Mouse (Mus musculus) spleen, adult 10 weeks (tissue): Measurements from ENCODE around the gene Pygo2. TPM values are rescaled to one million over a fixed set of nuclear protein-coding genes. Genes with fewer than 3 reads are reported as not detected.

ENCODE experiments used
- polyA plus RNA-seq: library from polyadenylated mRNA; stranded (reverse); fragments of 350-450 nt; fragmentation: Illumina TruSeq; extraction: RNeasy Lipid Tissue Mini Kit (QIAGEN cat#74804); gene quantifications from one replicate; pipeline ENCODE4 v1.2.3, GENCODE M21; 2015; ENCODE audit warnings: low replicate concordance; ENCODE audit not compliant: insufficient read depth

The Pygo2 gene
- polyA plus RNA-seq = 34.0 TPM

DNA sequence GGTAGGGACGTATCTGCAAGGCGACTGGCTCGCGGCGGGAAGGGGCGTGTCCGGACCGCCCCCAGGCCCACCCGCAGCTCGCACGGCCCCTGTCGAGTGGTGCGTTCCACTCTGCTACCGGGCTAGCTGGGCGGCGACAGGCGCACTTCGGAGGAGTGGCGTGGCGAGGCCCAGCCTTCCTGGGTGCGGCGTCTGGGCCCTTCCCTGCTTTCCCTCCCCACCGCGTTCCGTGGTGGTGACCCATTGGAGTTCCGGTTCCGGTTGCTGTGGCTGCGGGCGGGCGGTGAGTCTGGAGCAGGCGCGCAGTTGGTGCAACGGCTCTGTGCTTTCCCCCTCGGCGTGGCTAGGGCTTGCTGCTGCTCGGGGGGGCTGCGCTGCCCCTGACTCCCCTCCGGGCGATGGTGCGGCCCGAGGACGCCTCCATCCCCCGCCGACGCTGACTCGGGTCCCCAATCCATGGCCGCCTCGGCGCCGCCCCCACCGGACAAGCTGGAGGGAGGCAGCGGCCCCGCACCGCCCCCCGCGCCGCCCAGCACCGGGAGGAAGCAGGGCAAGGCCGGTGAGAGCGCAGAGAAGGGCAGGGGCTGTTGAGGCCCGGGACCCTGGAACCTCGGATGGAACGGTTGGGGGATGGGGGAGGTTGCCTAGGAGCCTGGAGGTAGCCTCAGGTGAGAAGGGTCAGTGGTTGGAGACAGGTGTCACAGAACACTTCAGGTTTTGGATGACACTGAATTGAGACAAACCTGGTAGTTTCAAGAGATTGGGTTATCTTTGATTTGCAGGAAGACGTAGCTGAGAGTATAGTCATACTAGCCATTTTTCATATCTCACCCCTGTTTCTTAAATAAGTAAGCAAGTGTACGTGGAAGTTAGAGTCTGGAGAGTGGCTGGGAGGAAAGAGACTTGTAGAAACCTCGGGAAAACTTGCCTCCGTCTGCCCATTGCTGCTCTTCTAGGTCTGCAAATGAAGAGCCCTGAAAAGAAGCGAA, at the start of gene Pygo2:
TSS of gene Pygo2 (plus strand) at position 44 of the 989 bp plus-strand sequence.

DNA sequence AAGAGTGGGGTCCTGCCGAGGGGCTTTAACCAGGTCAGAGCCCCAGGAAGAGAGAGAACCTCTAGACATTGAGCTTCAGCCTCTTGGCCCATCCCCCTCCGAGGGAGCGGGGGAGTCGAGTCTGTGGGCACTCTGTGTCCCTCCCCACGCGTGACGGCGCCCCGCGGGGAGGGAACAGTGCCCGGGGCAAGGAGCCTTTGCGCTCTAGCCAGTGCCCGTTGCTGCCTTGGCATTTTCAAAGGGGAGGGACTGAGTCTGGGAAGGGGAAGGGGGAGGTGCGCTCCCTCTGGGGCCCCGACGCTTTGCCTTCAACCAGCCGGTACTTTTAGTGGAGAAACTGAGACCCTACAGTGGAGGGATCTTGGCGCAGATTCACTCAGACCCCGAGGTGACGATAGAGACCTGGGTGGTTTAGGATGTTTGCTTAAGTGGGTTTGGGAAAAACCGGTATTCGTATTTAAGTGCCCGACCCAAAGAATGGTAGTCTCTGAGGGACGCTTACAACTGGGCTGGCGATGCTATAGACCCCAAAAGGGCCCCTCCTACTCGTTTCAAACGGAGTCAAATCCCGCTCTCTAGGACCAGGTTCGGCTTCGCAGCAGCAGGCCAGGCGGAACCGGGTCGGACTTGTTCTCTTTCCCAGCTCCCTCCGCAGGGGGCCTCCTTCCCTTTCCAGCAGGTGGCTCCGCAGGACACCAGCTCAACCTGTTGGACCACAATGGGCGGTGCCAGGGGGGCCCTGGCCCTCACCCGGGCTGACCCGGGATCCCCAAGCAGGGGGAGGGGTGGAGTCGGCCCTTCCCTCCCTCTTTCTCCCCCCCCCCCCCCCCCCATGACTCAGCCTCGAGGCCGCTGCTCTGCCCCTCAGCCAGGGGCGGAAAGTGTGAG, 35.8 kb upstream of the Pygo2 start, which contains the start of gene Zbtb7b:
TSS of gene Zbtb7b (minus strand) at position 771 of the 888 bp plus-strand sequence.

DNA sequence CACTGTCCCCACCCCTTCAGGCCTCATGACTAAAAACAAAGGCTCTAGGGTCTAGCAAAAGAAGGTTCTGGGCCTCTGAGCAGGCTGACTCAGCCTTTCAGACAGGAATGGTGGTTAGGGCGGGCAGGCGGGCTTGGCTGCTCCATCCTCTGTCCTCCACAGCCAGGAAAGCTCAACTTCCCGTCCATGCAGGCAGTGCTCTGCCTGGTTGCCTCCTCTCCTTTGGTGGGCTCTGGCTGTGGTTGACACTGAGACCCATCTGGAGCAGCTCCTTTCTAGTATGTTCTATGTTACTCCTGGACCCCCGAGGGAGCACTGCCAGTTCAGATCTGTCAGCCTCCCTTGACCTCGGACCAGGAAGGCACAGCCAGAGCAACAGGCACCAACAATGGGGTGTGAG, 27.3 kb upstream of the Pygo2 start, which contains the start of gene Lenep:
TSS of gene Lenep (minus strand) at position 101 of the 400 bp plus-strand sequence.

DNA sequence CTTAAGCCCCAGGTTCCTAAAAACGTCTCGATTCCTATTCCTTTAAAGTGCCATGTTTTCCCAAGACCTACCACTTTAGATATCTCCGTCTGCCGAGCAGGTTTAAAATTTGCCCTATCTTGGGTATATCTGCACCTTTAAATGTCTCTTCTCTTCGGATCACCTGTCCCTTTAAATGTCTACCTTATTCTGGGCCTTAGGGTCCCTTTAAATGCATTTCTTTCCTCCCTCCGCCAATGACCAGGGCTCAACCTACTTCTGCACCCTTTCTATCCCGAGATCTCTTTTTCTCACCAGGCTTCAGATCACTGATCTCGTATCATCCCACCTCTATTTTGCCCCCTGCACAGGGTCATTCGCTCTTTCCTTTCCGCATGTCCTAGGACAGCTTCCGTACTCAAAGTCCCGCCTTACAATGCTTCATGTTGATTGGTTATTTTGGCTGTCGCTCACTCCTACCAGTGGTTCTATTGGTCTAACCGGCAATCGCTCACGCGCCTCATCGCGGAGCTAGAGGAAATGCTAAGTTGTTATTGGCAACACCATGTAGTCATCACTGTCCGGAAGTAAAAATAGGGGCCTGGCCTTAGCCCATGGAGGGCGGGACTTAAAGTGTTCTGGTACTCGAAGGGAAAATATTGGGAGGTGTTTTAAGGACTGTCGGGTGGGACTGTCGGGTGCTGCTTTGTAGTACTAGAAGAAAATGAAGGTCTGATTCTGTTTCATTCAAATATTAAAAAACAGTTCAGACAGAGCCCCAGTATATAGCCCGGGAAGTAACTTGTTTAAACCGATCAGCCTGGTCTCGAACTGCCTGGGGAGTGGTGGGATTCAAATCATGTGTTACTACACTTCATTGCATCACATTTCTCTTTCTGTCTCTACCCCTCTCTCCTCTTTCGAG, 18.3 kb upstream of the Pygo2 start, which contains the start of gene Flad1:
TSS of gene Flad1 (minus strand) at position 381 of the 904 bp plus-strand sequence.

DNA sequence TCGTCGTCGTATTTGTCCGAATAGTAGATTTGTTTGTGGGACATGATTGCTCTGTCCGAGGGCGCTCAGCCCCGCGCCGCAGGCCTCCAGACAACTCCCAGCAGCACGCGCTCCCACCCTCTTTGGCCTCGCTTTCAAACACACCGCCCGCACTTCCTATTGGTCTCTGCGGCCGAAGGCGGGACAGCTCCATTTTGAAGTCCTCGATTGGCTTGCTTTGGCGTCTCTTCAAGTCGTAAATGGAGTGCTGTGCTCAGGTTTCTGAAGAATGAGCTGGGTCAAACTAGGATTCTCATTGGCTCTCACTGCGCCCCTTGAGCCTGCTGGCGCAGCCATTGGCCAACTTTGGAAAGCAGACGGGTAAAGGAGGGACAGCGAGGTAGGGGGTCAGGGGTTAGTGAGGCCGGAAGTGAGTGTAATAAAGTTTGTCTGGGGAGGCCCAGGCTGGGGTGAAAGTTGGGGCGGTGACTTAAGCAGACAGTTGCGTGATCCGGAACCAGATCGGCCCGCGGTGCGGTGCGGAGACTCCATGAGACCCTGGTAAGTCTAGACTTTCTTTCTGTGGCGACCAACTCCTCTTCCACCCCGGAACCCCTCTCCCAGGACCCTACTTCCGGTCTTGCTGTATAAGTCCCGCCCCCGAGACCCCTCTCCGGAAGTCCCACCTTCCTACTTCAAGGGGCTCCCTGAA, 11.7 kb upstream of the Pygo2 start, which contains the start of the genes Cks1b and Shc1:
TSS of gene Cks1b (minus strand) at position 214 of the 691 bp plus-strand sequence.
TSS of gene Shc1 (plus strand) at position 274 of the 691 bp plus-strand sequence.

DNA sequence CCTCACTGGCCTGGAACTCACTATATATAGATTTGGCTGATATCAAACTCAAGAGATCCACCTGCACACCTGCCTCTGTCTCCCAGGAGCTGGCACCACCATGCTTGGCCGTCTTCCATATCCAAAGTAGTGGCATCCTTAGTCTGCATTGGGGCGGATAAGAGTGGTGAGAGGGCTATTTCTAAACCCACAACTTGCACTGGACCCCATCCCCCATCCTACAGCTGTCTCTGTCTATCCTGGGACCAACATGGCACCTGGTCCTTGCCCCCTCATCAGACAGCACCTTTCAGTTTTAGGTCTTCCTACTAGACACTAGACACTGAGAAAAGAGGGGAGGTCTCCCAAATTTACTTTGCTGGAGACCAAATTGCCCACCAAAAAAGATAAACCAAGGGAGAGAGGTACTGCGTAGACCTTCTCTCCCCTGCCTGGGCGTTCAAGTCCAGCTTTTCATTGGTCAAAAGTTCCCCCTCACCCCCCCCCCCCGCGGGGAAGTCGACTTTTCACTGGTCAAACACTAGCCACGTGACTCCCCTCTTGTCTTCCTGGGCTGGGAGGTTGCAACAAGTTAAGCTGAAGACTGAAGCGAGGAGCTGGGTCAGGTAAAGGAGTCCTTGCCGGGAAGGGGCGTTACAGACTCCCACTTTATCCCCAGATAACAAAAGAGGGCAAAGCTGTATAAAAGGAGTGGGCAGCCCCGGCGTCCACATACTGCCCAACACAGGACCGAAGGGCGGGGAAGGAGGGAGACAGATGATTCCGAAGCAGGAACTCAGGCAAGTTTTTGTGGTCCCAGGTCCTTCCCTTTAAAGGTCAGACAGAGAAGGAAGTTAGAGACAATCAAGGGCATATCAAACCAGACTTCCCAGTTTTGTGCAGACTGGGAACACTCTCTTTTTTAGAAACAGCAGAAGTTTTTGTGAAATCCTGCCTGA, 6.4 kb downstream of the Pygo2 start, which contains the start of gene Pbxip1:
TSS of gene Pbxip1 (plus strand) at position 531 of the 938 bp plus-strand sequence.

DNA sequence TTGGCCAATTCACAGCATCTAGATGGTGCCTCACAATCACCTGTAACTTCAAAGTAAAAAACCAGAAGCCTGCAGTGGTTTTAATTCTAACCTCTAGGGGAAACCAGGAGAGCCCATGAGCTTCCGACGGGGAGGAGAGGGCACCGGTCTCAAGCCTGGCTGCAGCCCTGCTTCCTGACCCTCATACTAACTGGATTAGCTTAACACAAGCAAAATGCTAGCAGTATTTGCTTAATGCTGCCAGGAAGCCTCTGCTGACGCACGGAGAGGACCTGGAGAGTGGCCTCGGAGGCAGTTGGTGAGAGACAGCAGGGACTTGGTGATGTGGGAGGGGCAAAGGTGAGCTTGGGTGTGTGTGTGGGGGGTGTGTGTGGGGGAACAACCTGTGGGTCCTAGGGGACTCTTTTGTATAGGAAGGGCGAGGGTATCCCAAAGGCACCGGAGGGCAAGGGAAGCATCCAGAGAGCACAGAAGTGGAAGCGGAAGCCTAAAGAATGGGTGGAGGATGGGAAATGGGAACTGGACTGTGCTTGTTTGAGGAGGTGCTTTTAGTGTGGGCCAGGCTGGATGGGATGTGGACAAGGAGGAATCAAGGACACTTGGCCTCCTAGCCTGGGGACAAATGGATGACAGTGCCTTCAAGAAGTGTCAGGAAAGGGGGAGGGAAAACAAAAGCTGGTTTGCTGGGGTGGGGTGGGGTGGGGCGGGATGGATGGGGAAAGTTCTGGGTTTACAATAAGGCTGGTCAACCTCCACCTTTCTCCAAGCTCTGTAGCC, 24.6 kb downstream of the Pygo2 start, which contains the start of gene Pmvk:
TSS of gene Pmvk (plus strand) at position 141 of the 777 bp plus-strand sequence.

Other genes starting within 250 kb of the Pygo2 start
- 19.3 TPM for gene Fam189b, start 247.1 kb upstream of the Pygo2 start, polyA plus RNA-seq
- gene Gba, start 227.3 kb upstream of the Pygo2 start, polyA plus RNA-seq = 71.7 TPM
- 2.9 TPM for gene Thbs3, start 215.0 kb upstream of the Pygo2 start, polyA plus RNA-seq
- 58.4 TPM for gene Mtx1, start 203.1 kb upstream of the Pygo2 start, polyA plus RNA-seq
- 0.52 TPM for gene Muc1, start 201.2 kb upstream of the Pygo2 start, polyA plus RNA-seq
- 83.8 TPM for gene Krtcap2, start 184.2 kb upstream of the Pygo2 start, polyA plus RNA-seq
- gene Trim46, start 183.9 kb upstream of the Pygo2 start, polyA plus RNA-seq = 0.54 TPM
- 3.5 TPM for gene Dpm3, start 170.9 kb upstream of the Pygo2 start, polyA plus RNA-seq
- 93.1 TPM for gene Slc50a1, start 159.6 kb upstream of the Pygo2 start, polyA plus RNA-seq
- 3.6 TPM for gene Efna1, start 149.1 kb upstream of the Pygo2 start, polyA plus RNA-seq
- not detected for gene Efna3, start 107.2 kb upstream of the Pygo2 start, polyA plus RNA-seq
- gene Efna4, start 92.2 kb upstream of the Pygo2 start, polyA plus RNA-seq = not detected
- gene Adam15, start 80.2 kb upstream of the Pygo2 start, polyA plus RNA-seq = 18.7 TPM
- gene Dcst2, start 68.2 kb upstream of the Pygo2 start, polyA plus RNA-seq = 0.36 TPM
- gene Dcst1, start 65.0 kb upstream of the Pygo2 start, polyA plus RNA-seq = 0.44 TPM
- 14.7 TPM for gene Zbtb7b, start 35.4 kb upstream of the Pygo2 start, polyA plus RNA-seq
- gene Lenep, start 27.4 kb upstream of the Pygo2 start, polyA plus RNA-seq = 5.6 TPM
- gene Flad1, start 18.3 kb upstream of the Pygo2 start, polyA plus RNA-seq = 16.6 TPM
- 31.1 TPM for gene Cks1b, start 11.8 kb upstream of the Pygo2 start, polyA plus RNA-seq
- gene Shc1, start 11.8 kb upstream of the Pygo2 start, polyA plus RNA-seq = 56.3 TPM
- 51.6 TPM for gene Pbxip1, start 6.5 kb downstream of the Pygo2 start, polyA plus RNA-seq
- 16.0 TPM for gene Pmvk, start 24.3 kb downstream of the Pygo2 start, polyA plus RNA-seq
- gene Kcnn3, start 90.0 kb downstream of the Pygo2 start, polyA plus RNA-seq = 0.35 TPM